Mouse (Mus musculus) liver, adult 2 months (tissue): Measurements from ENCODE around the gene Ier3.

Source experiments
- CTCF ChIP-seq: fragments of 200-500 bp; IDR thresholded peaks from 2 replicates; pipeline ENCODE4 v1.5.1; 2011; ENCODE audit warnings: low read depth, low read length, control low read depth
- POLR2A ChIP-seq: fragments of 200-500 bp; IDR thresholded peaks from 2 replicates; pipeline ENCODE4 v1.6.1; 2011; ENCODE audit warnings: low read length, control low read depth; ENCODE audit not compliant: insufficient read depth; ENCODE audit errors: extremely low read depth

DNA sequence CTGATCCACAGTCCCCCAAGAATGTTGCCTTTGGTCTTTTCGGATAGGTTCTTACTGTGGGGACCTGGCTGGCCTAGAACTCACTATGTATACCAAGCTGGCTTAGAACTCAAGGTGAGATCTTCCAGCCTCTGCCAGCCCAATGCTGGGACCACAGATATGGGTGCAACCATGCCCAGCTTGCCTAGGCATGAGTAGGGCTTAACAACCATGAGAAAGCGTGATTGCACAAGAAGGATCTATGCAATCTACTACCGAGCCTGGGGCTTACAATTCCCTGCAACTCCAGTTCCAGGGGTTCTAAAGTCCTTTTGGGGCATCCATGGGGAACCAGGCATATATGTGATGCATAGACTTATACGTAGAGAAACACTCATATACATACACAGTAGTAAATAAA is 30.6 kb upstream of the Ier3 start:
- TF ChIP-seq CTCF (no peak), POLR2A (no peak)
